Mouse (Mus musculus): Measurements from ENCODE around the gene Nrl. TPM values are rescaled to one million over a fixed set of nuclear protein-coding genes. Genes with fewer than 3 reads are reported as not detected.

The Nrl gene
- polyA plus RNA-seq (2012; rRNA removed), result not detected in 2 replicates

GRCm38 (mm10) chr14:55524785-55525184 lies at the start of gene Nrl:
Gene Nrl (minus strand): TSS chr14:55524981.

DNA sequence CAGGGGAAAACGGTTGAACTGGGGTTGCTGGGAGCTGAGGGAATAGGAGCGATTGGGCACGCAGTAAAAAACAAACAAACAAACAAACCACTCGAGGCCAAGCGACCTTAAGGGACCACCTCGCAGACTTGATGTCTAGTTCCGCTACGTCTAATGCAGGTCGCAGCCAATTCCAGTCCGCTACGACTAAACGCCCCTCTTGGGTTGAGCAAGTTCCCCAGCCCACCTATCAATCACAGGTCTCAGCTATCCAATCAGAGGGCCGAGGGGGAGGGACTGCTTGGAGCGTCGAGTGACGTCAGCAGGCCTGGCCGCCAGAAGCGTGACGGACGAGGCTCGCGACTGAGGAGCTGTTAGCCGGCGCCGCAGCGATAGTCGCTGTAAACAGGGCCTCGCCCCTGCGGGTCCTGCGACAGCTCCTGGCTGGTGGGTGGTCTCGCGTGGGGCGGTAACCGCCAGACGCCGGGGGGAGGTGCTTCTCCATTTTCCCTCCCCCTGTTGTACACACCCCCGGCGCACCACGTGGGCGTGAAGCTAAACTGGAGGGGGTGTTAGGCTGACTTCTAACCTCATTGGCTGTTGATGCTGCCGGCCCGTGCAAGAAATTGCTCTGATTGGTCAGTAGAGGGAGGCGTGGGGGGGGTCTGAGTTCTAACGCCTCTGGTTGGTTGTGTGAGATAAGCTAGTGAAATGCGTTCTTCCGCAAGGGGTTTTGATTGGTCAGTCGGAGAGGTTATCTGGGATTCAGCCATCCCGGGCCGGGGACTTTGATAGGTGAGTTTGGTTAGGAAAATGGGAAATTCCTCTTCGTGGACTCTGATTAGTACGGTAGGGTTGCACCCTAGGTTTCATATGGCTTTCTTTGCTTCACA lies 35.7 kb upstream of the Nrl start, which contains the start of gene A730061H03Rik:
Gene A730061H03Rik, minus strand, starts transcription at position 205 of the 872 bp plus-strand sequence.

DNA sequence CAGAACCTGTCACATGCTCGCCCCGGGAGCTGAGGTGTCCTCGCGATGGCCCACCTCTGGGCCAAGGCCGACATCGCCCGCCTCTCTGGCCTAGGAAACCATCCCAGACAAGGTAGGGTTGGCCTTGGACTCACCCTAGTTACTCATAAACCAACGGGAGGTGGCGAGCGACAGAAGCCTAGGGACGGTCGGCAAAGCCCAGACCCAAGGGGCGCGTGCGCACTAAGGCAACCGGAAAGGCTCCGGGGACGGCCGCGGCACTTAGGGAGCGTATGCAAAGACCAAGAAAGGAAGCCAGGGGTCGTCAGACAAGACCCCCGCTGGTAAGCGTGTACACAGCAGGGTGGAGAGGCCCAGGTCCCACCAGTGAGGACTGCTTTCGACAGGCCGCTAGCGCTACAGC lies 35.0 kb upstream of the Nrl start, which contains the start of gene Dcaf11:
Gene Dcaf11, plus strand, starts transcription at position 208 of the 403 bp plus-strand sequence.

GRCm38 (mm10) chr14:55540067-55540786 lies 15.4 kb upstream of the Nrl start, which contains the start of gene Pck2:
Gene Pck2 (plus strand): TSS chr14:55540266.

DNA sequence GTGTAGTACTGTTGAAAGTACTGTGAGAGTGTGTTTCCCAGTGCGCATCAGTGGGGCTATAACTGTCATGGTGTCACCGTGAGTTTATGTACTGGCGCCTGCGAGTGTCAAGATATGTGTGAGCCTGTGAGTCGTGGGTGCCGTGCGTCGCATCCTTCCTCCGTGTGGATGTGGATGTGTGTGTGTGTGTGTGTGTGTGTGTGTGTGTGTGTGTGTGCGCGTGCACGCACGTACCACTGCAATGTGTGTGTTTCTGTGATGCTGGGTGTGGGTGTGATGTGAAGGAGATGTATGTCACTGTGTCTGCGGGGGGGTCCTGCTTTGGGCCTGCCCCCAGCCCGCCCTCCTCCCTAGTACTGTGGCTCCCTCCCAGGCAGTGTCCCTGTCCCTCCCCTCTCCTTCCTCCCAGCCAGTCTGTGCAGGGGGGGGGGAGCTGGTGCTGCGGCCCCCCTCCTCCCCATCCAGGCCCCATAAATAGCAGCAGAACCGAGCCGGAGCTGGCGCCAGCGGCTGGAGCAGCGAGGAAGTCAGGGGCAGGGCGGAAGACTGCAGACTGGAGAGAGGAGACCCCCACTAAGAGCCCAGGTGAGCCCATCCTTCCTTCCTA lies 14.6 kb downstream of the Nrl start, which contains the start of gene Cpne6:
Gene Cpne6, plus strand, starts transcription at position 321 of the 607 bp plus-strand sequence.

GRCm38 (mm10) chr14:55490361-55491201 lies 34.2 kb downstream of the Nrl start, which contains the start of gene Carmil3:
Gene Carmil3 (plus strand): TSS chr14:55490651.

GRCm38 (mm10) chr14:55478651-55479599 lies 45.9 kb downstream of the Nrl start, which contains the start of gene Dhrs4:
Gene Dhrs4 (plus strand): TSS chr14:55478758.

Other genes starting within 250 kb of the Nrl start
- 9.0 and 9.5 TPM in 2 replicates for gene Dhrs4, start 46.2 kb downstream of the Nrl start, polyA plus RNA-seq (2012; rRNA removed)
- 0.84 and 1.7 TPM in 2 replicates for gene Carmil3, start 34.3 kb downstream of the Nrl start, polyA plus RNA-seq (2012; rRNA removed)
- 0.02 and 0.04 TPM in 2 replicates for gene Cpne6, start 14.5 kb downstream of the Nrl start, polyA plus RNA-seq (2012; rRNA removed)
- 9.6 and 12.0 TPM in 2 replicates for gene Pck2, start 15.3 kb upstream of the Nrl start, polyA plus RNA-seq (2012; rRNA removed)
- 34.1 and 39.6 TPM in 2 replicates for gene Dcaf11, start 35.0 kb upstream of the Nrl start, polyA plus RNA-seq (2012; rRNA removed)
- gene A730061H03Rik, start 35.4 kb upstream of the Nrl start, polyA plus RNA-seq (2012; rRNA removed), result 0.36 and 0.43 TPM in 2 replicates
- 5.4 and 7.6 TPM in 2 replicates for gene Fitm1, start 50.6 kb upstream of the Nrl start, polyA plus RNA-seq (2012; rRNA removed)
- 18.6 and 20.4 TPM in 2 replicates for gene Psme1, start 53.1 kb upstream of the Nrl start, polyA plus RNA-seq (2012; rRNA removed)
- 8.2 and 12.0 TPM in 2 replicates for gene Emc9, start 60.3 kb upstream of the Nrl start, polyA plus RNA-seq (2012; rRNA removed)
- 20.5 and 26.3 TPM in 2 replicates for gene Psme2, start 66.1 kb upstream of the Nrl start, polyA plus RNA-seq (2012; rRNA removed)
- gene Rnf31, start 66.7 kb upstream of the Nrl start, polyA plus RNA-seq (2012; rRNA removed), result 14.6 and 15.8 TPM in 2 replicates
- 20.0 and 20.2 TPM in 2 replicates for gene Irf9, start 78.6 kb upstream of the Nrl start, polyA plus RNA-seq (2012; rRNA removed)
- gene Rec8, start 93.1 kb upstream of the Nrl start, polyA plus RNA-seq (2012; rRNA removed), result 4.1 and 5.4 TPM in 2 replicates
- 31.9 and 34.9 TPM in 2 replicates for gene Ipo4, start 111.0 kb upstream of the Nrl start, polyA plus RNA-seq (2012; rRNA removed)
- 8.5 and 8.6 TPM in 2 replicates for gene Gm49378, start 112.9 kb upstream of the Nrl start, polyA plus RNA-seq (2012; rRNA removed)
- gene Tm9sf1, start 118.8 kb upstream of the Nrl start, polyA plus RNA-seq (2012; rRNA removed), result 55.0 and 58.0 TPM in 2 replicates
- 0.38 and 0.49 TPM in 2 replicates for gene Tssk4, start 125.2 kb upstream of the Nrl start, polyA plus RNA-seq (2012; rRNA removed)
- gene Mdp1, start 135.5 kb upstream of the Nrl start, polyA plus RNA-seq (2012; rRNA removed), result 6.8 and 7.4 TPM in 2 replicates
- 3.7 and 4.7 TPM in 2 replicates for gene Gmpr2, start 147.0 kb upstream of the Nrl start, polyA plus RNA-seq (2012; rRNA removed)
- 167 and 187 TPM in 2 replicates for gene Nedd8, start 147.1 kb upstream of the Nrl start, polyA plus RNA-seq (2012; rRNA removed)
- gene Tinf2, start 156.8 kb upstream of the Nrl start, polyA plus RNA-seq (2012; rRNA removed), result 3.1 and 4.4 TPM in 2 replicates
- 29.4 and 45.8 TPM in 2 replicates for gene Tgm1, start 188.9 kb upstream of the Nrl start, polyA plus RNA-seq (2012; rRNA removed)
- gene Rabggta, start 197.3 kb upstream of the Nrl start, polyA plus RNA-seq (2012; rRNA removed), result 24.3 and 27.3 TPM in 2 replicates
- 50.3 and 51.5 TPM in 2 replicates for gene Dhrs1, start 220.7 kb upstream of the Nrl start, polyA plus RNA-seq (2012; rRNA removed)
- 5.8 and 6.9 TPM in 2 replicates for gene Nop9, start 220.7 kb upstream of the Nrl start, polyA plus RNA-seq (2012; rRNA removed)
- gene Cideb, start 233.5 kb upstream of the Nrl start, polyA plus RNA-seq (2012; rRNA removed), result 16.4 and 17.4 TPM in 2 replicates
- 5.8 and 10.2 TPM in 2 replicates for gene Ltb4r2, start 236.4 kb upstream of the Nrl start, polyA plus RNA-seq (2012; rRNA removed)
- gene Ltb4r1, start 241.0 kb upstream of the Nrl start, polyA plus RNA-seq (2012; rRNA removed), result 5.6 and 10.4 TPM in 2 replicates